Mouse (Mus musculus): ENCODE measurements around the gene Gpr183. TPM values are rescaled to one million over a fixed set of nuclear protein-coding genes. Genes with fewer than 3 reads are reported as not detected.

Gene Gpr183
- 0.81 and 1.2 TPM in 2 replicates for polyA plus RNA-seq (2015; fragmentation: Nextera tagmentation; extraction: Ambion mirVana)

GRCm38 (mm10) chr14:121964990-121965389 is at the start of gene Gpr183:
Gene Gpr183, minus strand, starts transcription at chr14:121965195.
- H3K9ac ChIP-seq (ENCODE audit: low read depth, low read length): no peak within 1 kb of the TSS
- H3K36me3 ChIP-seq (ENCODE audit: control insufficient read depth, insufficient read depth, low read length): no peaks in the 10 kb centered on the region
- WGBS: 61% methylated on average over 6 of the region's 6 CpGs
- no peaks in the 10 kb centered on the region for H3K9me3 ChIP-seq (ENCODE audit: control insufficient read depth, low read length)
- H3K4me2 ChIP-seq (ENCODE audit: low read length): no peak within 1 kb of the TSS
- H3K4me1 ChIP-seq (ENCODE audit: control insufficient read depth, insufficient read depth, low read depth, low read length): peaks cover 9% of the 10 kb centered on the region
- no peak for ATAC-seq
- H3K4me3 ChIP-seq (ENCODE audit: low read length): no peak within 1 kb of the TSS
- no peak within 1 kb of the TSS; the same call in 1 of the 2 replicates for H3K27ac ChIP-seq (ENCODE audit: low read depth, low read length)
- no peaks in the 10 kb centered on the region for H3K27me3 ChIP-seq (replicated peaks; ENCODE audit: control insufficient read depth, insufficient read depth, low read length)

- Histone ChIP-seq H3K9me3 (ENCODE audit: control insufficient read depth, low read length) (no peaks in the 10 kb centered on the region), H3K27ac (ENCODE audit: low read depth, low read length) (no peak overlapping the region), H3K9ac (ENCODE audit: low read depth, low read length) (no peak overlapping the region), H3K27me3 (replicated peaks; ENCODE audit: control insufficient read depth, insufficient read depth, low read length) (no peaks in the 10 kb centered on the region), H3K4me1 (ENCODE audit: control insufficient read depth, insufficient read depth, low read depth, low read length) (no peaks in the 10 kb centered on the region), H3K36me3 (ENCODE audit: control insufficient read depth, insufficient read depth, low read length) (peaks cover 5% of the 10 kb centered on the region), H3K4me3 (ENCODE audit: low read length) (no peak overlapping the region), H3K4me2 (ENCODE audit: low read length) (no peak overlapping the region)
- no peak for ATAC-seq
- WGBS: 89% methylated on average over 14 of the region's 14 CpGs
Measured at GRCm38 (mm10) chr14:122013417-122013951, 48.5 kb upstream of the Gpr183 start.

GRCm38 (mm10) chr14:122012814-122013213 is 47.8 kb upstream of the Gpr183 start:
- no peak overlapping the region for H3K4me3 ChIP-seq (ENCODE audit: low read length)
- H3K4me2 ChIP-seq (ENCODE audit: low read length): no peak overlapping the region
- 77% methylated on average over 13 of the region's 13 CpGs for WGBS
- ATAC-seq: no peak
- no peaks in the 10 kb centered on the region for H3K9me3 ChIP-seq (ENCODE audit: control insufficient read depth, low read length)
- no peaks in the 10 kb centered on the region for H3K27me3 ChIP-seq (replicated peaks; ENCODE audit: control insufficient read depth, insufficient read depth, low read length)
- no peaks in the 10 kb centered on the region for H3K4me1 ChIP-seq (ENCODE audit: control insufficient read depth, insufficient read depth, low read depth, low read length)
- H3K9ac ChIP-seq (ENCODE audit: low read depth, low read length): no peak overlapping the region
- H3K27ac ChIP-seq (ENCODE audit: low read depth, low read length): no peak overlapping the region
- peaks cover 5% of the 10 kb centered on the region for H3K36me3 ChIP-seq (ENCODE audit: control insufficient read depth, insufficient read depth, low read length)

- H3K27me3 ChIP-seq (replicated peaks; ENCODE audit: control insufficient read depth, insufficient read depth, low read length): no peaks in the 10 kb centered on the region
- no peaks in the 10 kb centered on the region for H3K9me3 ChIP-seq (ENCODE audit: control insufficient read depth, low read length)
- no peak for ATAC-seq
- 81% methylated on average over 5 of the region's 5 CpGs for whole genome bisulfite sequencing
- H3K4me2 ChIP-seq (ENCODE audit: low read length): no peak overlapping the region
- H3K4me3 ChIP-seq (ENCODE audit: low read length): no peak overlapping the region
- peaks cover 5% of the 10 kb centered on the region for H3K36me3 ChIP-seq (ENCODE audit: control insufficient read depth, insufficient read depth, low read length)
- no peaks in the 10 kb centered on the region for H3K4me1 ChIP-seq (ENCODE audit: control insufficient read depth, insufficient read depth, low read depth, low read length)
- H3K27ac ChIP-seq (ENCODE audit: low read depth, low read length): no peak overlapping the region
- no peak overlapping the region for H3K9ac ChIP-seq (ENCODE audit: low read depth, low read length)
Measured at GRCm38 (mm10) chr14:122012193-122012592, 47.2 kb upstream of the Gpr183 start.

GRCm38 (mm10) chr14:122011768-122012167 is 46.8 kb upstream of the Gpr183 start:
- Histone ChIP-seq H3K27me3 (replicated peaks; ENCODE audit: control insufficient read depth, insufficient read depth, low read length) (no peaks in the 10 kb centered on the region), H3K27ac (ENCODE audit: low read depth, low read length) (no peak overlapping the region), H3K9me3 (ENCODE audit: control insufficient read depth, low read length) (no peaks in the 10 kb centered on the region), H3K36me3 (ENCODE audit: control insufficient read depth, insufficient read depth, low read length) (peaks cover 5% of the 10 kb centered on the region), H3K4me2 (ENCODE audit: low read length) (no peak overlapping the region), H3K4me3 (ENCODE audit: low read length) (no peak overlapping the region), H3K4me1 (ENCODE audit: control insufficient read depth, insufficient read depth, low read depth, low read length) (no peaks in the 10 kb centered on the region), H3K9ac (ENCODE audit: low read depth, low read length) (no peak overlapping the region)
- no peak for ATAC-seq
- 92% methylated on average over 8 of the region's 8 CpGs for whole genome bisulfite sequencing

- Histone ChIP-seq H3K9ac (ENCODE audit: low read depth, low read length) (no peak overlapping the region), H3K27ac (ENCODE audit: low read depth, low read length) (no peak overlapping the region), H3K9me3 (ENCODE audit: control insufficient read depth, low read length) (no peaks in the 10 kb centered on the region), H3K4me3 (ENCODE audit: low read length) (no peak overlapping the region), H3K27me3 (replicated peaks; ENCODE audit: control insufficient read depth, insufficient read depth, low read length) (no peaks in the 10 kb centered on the region), H3K4me1 (ENCODE audit: control insufficient read depth, insufficient read depth, low read depth, low read length) (no peaks in the 10 kb centered on the region), H3K4me2 (ENCODE audit: low read length) (no peak overlapping the region), H3K36me3 (ENCODE audit: control insufficient read depth, insufficient read depth, low read length) (peaks cover 5% of the 10 kb centered on the region)
- WGBS: 73% methylated on average over 7 of the region's 7 CpGs
- ATAC-seq: no peak
Measured at GRCm38 (mm10) chr14:122010301-122010700, 45.3 kb upstream of the Gpr183 start.

GRCm38 (mm10) chr14:122009502-122009901 is 44.5 kb upstream of the Gpr183 start:
- no peak overlapping the region for H3K4me2 ChIP-seq (ENCODE audit: low read length)
- H3K27me3 ChIP-seq (replicated peaks; ENCODE audit: control insufficient read depth, insufficient read depth, low read length): no peaks in the 10 kb centered on the region
- ATAC-seq: no peak
- H3K36me3 ChIP-seq (ENCODE audit: control insufficient read depth, insufficient read depth, low read length): peaks cover 5% of the 10 kb centered on the region
- no peak overlapping the region for H3K27ac ChIP-seq (ENCODE audit: low read depth, low read length)
- H3K4me3 ChIP-seq (ENCODE audit: low read length): no peak overlapping the region
- H3K9me3 ChIP-seq (ENCODE audit: control insufficient read depth, low read length): no peaks in the 10 kb centered on the region
- H3K4me1 ChIP-seq (ENCODE audit: control insufficient read depth, insufficient read depth, low read depth, low read length): no peaks in the 10 kb centered on the region
- 89% methylated on average over 13 of the region's 13 CpGs for WGBS
- H3K9ac ChIP-seq (ENCODE audit: low read depth, low read length): no peak overlapping the region

- H3K36me3 ChIP-seq (ENCODE audit: control insufficient read depth, insufficient read depth, low read length): peaks cover 5% of the 10 kb centered on the region
- H3K4me3 ChIP-seq (ENCODE audit: low read length): no peak overlapping the region
- H3K27me3 ChIP-seq (replicated peaks; ENCODE audit: control insufficient read depth, insufficient read depth, low read length): no peaks in the 10 kb centered on the region
- H3K4me1 ChIP-seq (ENCODE audit: control insufficient read depth, insufficient read depth, low read depth, low read length): no peaks in the 10 kb centered on the region
- no peaks in the 10 kb centered on the region for H3K9me3 ChIP-seq (ENCODE audit: control insufficient read depth, low read length)
- no peak overlapping the region for H3K27ac ChIP-seq (ENCODE audit: low read depth, low read length)
- 88% methylated on average over 4 of the region's 4 CpGs for WGBS
- ATAC-seq: no peak
- no peak overlapping the region for H3K9ac ChIP-seq (ENCODE audit: low read depth, low read length)
- H3K4me2 ChIP-seq (ENCODE audit: low read length): no peak overlapping the region
Measured at GRCm38 (mm10) chr14:122008261-122008660, 43.3 kb upstream of the Gpr183 start.

- no peaks in the 10 kb centered on the region for H3K9me3 ChIP-seq (ENCODE audit: control insufficient read depth, low read length)
- no peak overlapping the region for H3K27ac ChIP-seq (ENCODE audit: low read depth, low read length)
- H3K4me2 ChIP-seq (ENCODE audit: low read length): no peak overlapping the region
- no peak overlapping the region for H3K4me3 ChIP-seq (ENCODE audit: low read length)
- no peaks in the 10 kb centered on the region for H3K27me3 ChIP-seq (replicated peaks; ENCODE audit: control insufficient read depth, insufficient read depth, low read length)
- H3K36me3 ChIP-seq (ENCODE audit: control insufficient read depth, insufficient read depth, low read length): no peaks in the 10 kb centered on the region
- no peak overlapping the region for H3K9ac ChIP-seq (ENCODE audit: low read depth, low read length)
- no peaks in the 10 kb centered on the region for H3K4me1 ChIP-seq (ENCODE audit: control insufficient read depth, insufficient read depth, low read depth, low read length)
- ATAC-seq: no peak
Measured at GRCm38 (mm10) chr14:122003812-122004211, 38.8 kb upstream of the Gpr183 start.

GRCm38 (mm10) chr14:122002224-122002623 is 37.2 kb upstream of the Gpr183 start:
- no peak for ATAC-seq
- WGBS: 95% methylated on average over 7 of the region's 7 CpGs
- Histone ChIP-seq H3K9ac (ENCODE audit: low read depth, low read length) (no peak overlapping the region), H3K36me3 (ENCODE audit: control insufficient read depth, insufficient read depth, low read length) (no peaks in the 10 kb centered on the region), H3K27ac (ENCODE audit: low read depth, low read length) (no peak overlapping the region), H3K9me3 (ENCODE audit: control insufficient read depth, low read length) (no peaks in the 10 kb centered on the region), H3K4me2 (ENCODE audit: low read length) (no peak overlapping the region), H3K27me3 (replicated peaks; ENCODE audit: control insufficient read depth, insufficient read depth, low read length) (no peaks in the 10 kb centered on the region), H3K4me1 (ENCODE audit: control insufficient read depth, insufficient read depth, low read depth, low read length) (no peaks in the 10 kb centered on the region), H3K4me3 (ENCODE audit: low read length) (no peak overlapping the region)

All from hindbrain, embryonic 16.5 days (tissue).